Mouse (Mus musculus) lung, postnatal 0 days (tissue): ENCODE data around the gene 3425401B19Rik.

Experiments used
- CTCF ChIP-seq: IDR thresholded peaks from 2 replicates; pipeline ENCODE4 v1.5.1; 2016; ENCODE audit warnings: antibody characterized with exemption, mild to moderate bottlenecking
- EP300 ChIP-seq: IDR thresholded peaks from 2 replicates; pipeline ENCODE4 v1.6.1; 2016; ENCODE audit warnings: antibody characterized with exemption, mild to moderate bottlenecking, control low read depth

DNA sequence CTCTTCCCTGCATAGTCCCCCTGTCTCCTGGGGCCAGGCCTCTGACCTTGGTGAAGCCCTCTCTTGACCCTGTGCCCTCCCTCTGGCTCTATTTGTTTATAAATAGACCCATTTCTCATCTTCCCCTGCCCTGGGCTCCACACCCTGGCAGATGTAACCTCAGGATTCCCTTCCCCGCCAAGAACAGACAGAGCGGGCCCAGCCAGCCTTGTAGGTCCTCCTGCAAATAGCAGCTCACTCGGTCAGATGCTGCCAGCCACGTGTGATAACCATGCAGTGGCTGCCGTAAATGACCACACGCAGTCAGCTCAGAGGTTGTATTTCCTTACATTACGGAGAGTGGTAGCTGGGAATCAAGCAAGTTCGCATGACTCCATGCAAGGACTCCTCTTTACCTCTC lies 22.8 kb upstream of the 3425401B19Rik start:
- TF ChIP-seq CTCF: no peak
- no peak for TF ChIP-seq EP300
